Mouse (Mus musculus): ENCODE data around the gene Rpl37a. TPM values are rescaled to one million over a fixed set of nuclear protein-coding genes. Genes with fewer than 3 reads are reported as not detected.

Rpl37a gene
- total RNA-seq (2023) = 3,789 TPM

GRCm38 (mm10) chr1:72710753-72711653, at the start of gene Rpl37a:
Gene Rpl37a, plus strand, starts transcription at chr1:72711290.

GRCm38 (mm10) chr1:72700479-72700878, 10.6 kb upstream of the Rpl37a start, which contains the start of gene Ankar:
Gene Ankar, minus strand, starts transcription at chr1:72700579.

Other genes starting within 250 kb of the Rpl37a start
- not detected for gene March4, start 174.4 kb upstream of the Rpl37a start, total RNA-seq (2023)
- gene Smarcal1, start 128.0 kb upstream of the Rpl37a start, total RNA-seq (2023) = 37.2 TPM
- not detected for gene Ankar, start 10.7 kb upstream of the Rpl37a start, total RNA-seq (2023)
- not detected for gene Igfbp2, start 113.2 kb downstream of the Rpl37a start, total RNA-seq (2023)
- gene Igfbp5, start 163.6 kb downstream of the Rpl37a start, total RNA-seq (2023) = 0.18 TPM